Mouse (Mus musculus) stomach, postnatal 0 days (tissue): ENCODE results near the gene P2rx3.

Experiments
- CTCF ChIP-seq: IDR thresholded peaks from 2 replicates; pipeline ENCODE4 v1.5.1; 2016; ENCODE audit warnings: antibody characterized with exemption, low read depth, mild to moderate bottlenecking, moderate library complexity
- EP300 ChIP-seq: optimal IDR thresholded peaks from 2 replicates; pipeline ENCODE3; 2016; ENCODE audit warnings: antibody characterized with exemption

DNA sequence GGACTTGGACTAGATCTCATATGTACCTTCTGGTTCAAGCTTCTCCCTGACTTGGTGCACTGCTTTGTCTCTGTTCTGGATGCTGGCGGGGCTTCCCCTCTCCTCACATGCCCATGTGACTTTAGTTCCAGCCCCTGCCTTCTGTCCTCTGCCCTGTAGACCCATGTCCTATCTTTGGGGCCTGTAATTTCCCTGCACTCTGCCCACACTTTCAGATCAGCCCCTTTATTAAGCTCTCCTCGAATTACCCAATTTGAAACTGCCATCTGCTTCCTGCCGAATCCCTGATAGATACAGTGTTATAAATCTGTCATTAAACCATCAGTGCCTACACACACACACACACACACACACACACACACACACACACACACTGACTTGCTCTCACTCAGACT lies 22.7 kb downstream of the P2rx3 start:
- TF ChIP-seq CTCF = no peak
- no peak for TF ChIP-seq EP300
